Mouse (Mus musculus): ENCODE data around the gene Ppil4. TPM values are rescaled to one million over a fixed set of nuclear protein-coding genes. Genes with fewer than 3 reads are reported as not detected.

The Ppil4 gene
- total and polyA plus RNA-seq, 3 experiments = 30.5 to 86.3 (median 34.7) TPM

DNA sequence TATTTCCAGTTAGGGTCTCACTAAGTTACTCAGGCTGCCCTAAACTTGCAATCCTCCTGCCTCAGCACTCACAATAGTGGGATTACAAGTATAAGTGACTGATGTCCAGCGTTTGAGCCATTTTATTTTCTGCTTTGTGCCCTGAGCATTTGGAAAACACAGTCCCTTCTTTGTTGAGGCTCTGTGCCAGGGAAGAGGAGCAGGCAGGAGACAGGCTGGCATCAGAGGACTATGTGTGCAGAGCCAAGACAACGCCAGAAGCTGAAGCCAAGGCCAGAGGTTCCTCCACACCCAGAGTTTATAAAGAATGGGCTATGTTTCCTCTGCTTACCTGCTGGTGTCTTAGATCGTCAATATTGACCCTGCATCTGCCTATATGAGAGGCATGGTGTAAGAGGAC is 72.1 kb downstream of the Ppil4 start:
- H3K9me3 ChIP-seq (replicated peaks; ENCODE audit: insufficient read depth, low read length) = no peaks in the 10 kb centered on the region
- no peaks in the 10 kb centered on the region for H3K27me3 ChIP-seq (ENCODE audit: control insufficient read depth in 1 of 2, insufficient read depth in 2 of 2, low read length in 2 of 2)
- H3K4me3 ChIP-seq (ENCODE audit: control insufficient read depth in 1 of 2, insufficient read depth in 1 of 2, low read depth in 2 of 2, low read length in 2 of 2) = no peak overlapping the region
- H3K79me2 ChIP-seq (ENCODE audit: control insufficient read depth, insufficient read depth, low read length, poor library complexity) = no peaks in the 10 kb centered on the region
- no peaks in the 10 kb centered on the region for H3K36me3 ChIP-seq (ENCODE audit: control insufficient read depth in 1 of 2, insufficient read depth in 2 of 2, low read length in 2 of 2)
- TF ChIP-seq ELF1 (IDR thresholded peaks at IDR 0.05; ENCODE audit: low read depth, low read length) = no peak
- TF ChIP-seq MYC (IDR thresholded peaks at IDR 0.05; ENCODE audit: low read depth, low read length) = no peak
- TF ChIP-seq HCFC1 (IDR thresholded peaks at IDR 0.05; ENCODE audit: low read depth, low read length) = no peak
- no peak for TF ChIP-seq NRF1 (IDR thresholded peaks at IDR 0.05; ENCODE audit: insufficient read depth, low read depth, low read length, poor library complexity, severe bottlenecking)
- no peak for TF ChIP-seq POLR2AphosphoS2 (IDR thresholded peaks at IDR 0.05; ENCODE audit: low read length)
- TF ChIP-seq MAZ (IDR thresholded peaks at IDR 0.05; ENCODE audit: low read depth, low read length) = no peak
- TF ChIP-seq UBTF (IDR thresholded peaks at IDR 0.05; ENCODE audit: borderline replicate concordance, insufficient read depth, low read depth, low read length) = no peak
- TF ChIP-seq SIN3A (IDR thresholded peaks at IDR 0.05; ENCODE audit: low read length) = no peak
- TF ChIP-seq MAX (IDR thresholded peaks at IDR 0.05; ENCODE audit: low read length) = no peak
- no peak for TF ChIP-seq POLR2A (IDR thresholded peaks at IDR 0.05; ENCODE audit: control insufficient read depth in 1 of 2, insufficient read depth in 1 of 2, low read depth in 1 of 2, low read length in 2 of 2, poor library complexity in 1 of 2)
- no peak for TF ChIP-seq TBP (IDR thresholded peaks at IDR 0.05; ENCODE audit: low read depth, low read length)
- TF ChIP-seq MAFK (IDR thresholded peaks at IDR 0.05; ENCODE audit: borderline replicate concordance, low read depth, low read length) = no peak
- TF ChIP-seq EP300 (IDR thresholded peaks at IDR 0.05; ENCODE audit: low read depth in 1 of 2, low read length in 2 of 2) = no peak
- no peak for TF ChIP-seq POLR2AphosphoS5 (IDR thresholded peaks at IDR 0.05; ENCODE audit: borderline replicate concordance, low read depth, low read length)
- no peak for TF ChIP-seq RAD21 (IDR thresholded peaks at IDR 0.05; ENCODE audit: low read depth, low read length)
- TF ChIP-seq ZKSCAN1 (IDR thresholded peaks at IDR 0.05; ENCODE audit: low read depth, low read length) = no peak
- TF ChIP-seq KAT2A (conservative IDR thresholded peaks at IDR 0.05; ENCODE audit: low read depth, low read length) = no peak
- DNase-seq (ENCODE audit: low read depth, low spot score) = no peak
- no peak overlapping the region for H3K9ac ChIP-seq (ENCODE audit: control insufficient read depth, low read depth, low read length, poor library complexity, severe bottlenecking)
- no peak overlapping the region for H3K27ac ChIP-seq (ENCODE audit: control insufficient read depth, low read depth, low read length)
- no peaks in the 10 kb centered on the region for H3K4me1 ChIP-seq (ENCODE audit: control insufficient read depth in 1 of 2, insufficient read depth in 2 of 2, low read length in 2 of 2)

DNA sequence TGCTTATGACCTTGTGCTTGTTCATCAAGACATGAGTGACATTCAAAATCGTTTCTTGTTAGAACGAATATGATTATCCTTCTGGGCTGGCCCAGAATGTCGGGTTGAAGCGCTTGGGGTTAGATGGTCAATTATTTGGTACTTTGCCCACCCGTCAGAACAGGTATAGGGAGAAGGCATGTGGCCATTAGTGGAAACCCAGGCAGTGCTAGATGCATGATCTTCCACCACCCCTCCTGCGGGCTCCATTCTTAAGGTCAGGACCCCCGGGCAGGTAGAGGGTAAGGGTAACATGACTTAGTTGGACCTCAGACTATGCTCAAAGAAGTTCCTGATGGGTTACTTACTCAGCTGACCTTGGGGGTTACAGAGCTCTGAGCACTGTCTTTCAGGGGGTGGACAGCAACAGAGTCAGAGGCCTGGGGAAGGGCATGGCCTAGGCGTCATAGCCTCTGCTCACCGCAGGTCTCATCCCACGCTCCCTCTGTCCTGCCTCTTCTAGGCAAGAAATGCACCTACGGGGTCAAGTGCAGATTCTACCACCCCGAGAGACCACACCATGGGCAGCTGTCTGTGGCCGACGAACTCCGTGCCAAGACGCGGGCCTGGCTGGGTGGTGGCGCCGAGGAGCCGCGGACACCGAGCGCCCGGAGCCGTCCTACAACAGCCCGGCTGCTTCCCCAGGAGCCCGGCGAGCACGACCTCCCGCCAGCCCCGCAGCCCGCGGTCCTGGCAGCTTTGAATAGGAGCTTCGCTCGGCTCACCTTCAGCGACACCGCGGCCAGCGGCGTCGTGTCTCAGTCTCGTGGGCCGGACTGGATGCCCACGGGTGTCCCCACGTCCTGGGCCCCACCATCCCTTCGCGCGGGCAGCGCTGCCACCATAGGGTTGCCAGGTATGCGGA is 74.3 kb downstream of the Ppil4 start:
- H3K4me3 ChIP-seq (ENCODE audit: control insufficient read depth in 1 of 2, insufficient read depth in 1 of 2, low read depth in 2 of 2, low read length in 2 of 2) = no peak overlapping the region
- H3K27me3 ChIP-seq (ENCODE audit: control insufficient read depth in 1 of 2, insufficient read depth in 2 of 2, low read length in 2 of 2) = no peaks in the 10 kb centered on the region
- no peaks in the 10 kb centered on the region for H3K79me2 ChIP-seq (ENCODE audit: control insufficient read depth, insufficient read depth, low read length, poor library complexity)
- no peaks in the 10 kb centered on the region for H3K4me1 ChIP-seq (ENCODE audit: control insufficient read depth in 1 of 2, insufficient read depth in 2 of 2, low read length in 2 of 2)
- no peaks in the 10 kb centered on the region for H3K9me3 ChIP-seq (replicated peaks; ENCODE audit: insufficient read depth, low read length)
- H3K36me3 ChIP-seq (ENCODE audit: control insufficient read depth in 1 of 2, insufficient read depth in 2 of 2, low read length in 2 of 2) = no peaks in the 10 kb centered on the region
- no peak overlapping the region for H3K27ac ChIP-seq (ENCODE audit: control insufficient read depth, low read depth, low read length)
- no peak for DNase-seq (ENCODE audit: low read depth, low spot score)
- no peak for TF ChIP-seq USF2 (IDR thresholded peaks at IDR 0.05; ENCODE audit: borderline replicate concordance in 1 of 2, insufficient read depth in 1 of 2, low read depth in 1 of 2, low read length in 2 of 2)
- no peak overlapping the region for H3K9ac ChIP-seq (ENCODE audit: control insufficient read depth, low read depth, low read length, poor library complexity, severe bottlenecking)
